Mouse (Mus musculus): ENCODE data around the gene Cpt1b.

DNA sequence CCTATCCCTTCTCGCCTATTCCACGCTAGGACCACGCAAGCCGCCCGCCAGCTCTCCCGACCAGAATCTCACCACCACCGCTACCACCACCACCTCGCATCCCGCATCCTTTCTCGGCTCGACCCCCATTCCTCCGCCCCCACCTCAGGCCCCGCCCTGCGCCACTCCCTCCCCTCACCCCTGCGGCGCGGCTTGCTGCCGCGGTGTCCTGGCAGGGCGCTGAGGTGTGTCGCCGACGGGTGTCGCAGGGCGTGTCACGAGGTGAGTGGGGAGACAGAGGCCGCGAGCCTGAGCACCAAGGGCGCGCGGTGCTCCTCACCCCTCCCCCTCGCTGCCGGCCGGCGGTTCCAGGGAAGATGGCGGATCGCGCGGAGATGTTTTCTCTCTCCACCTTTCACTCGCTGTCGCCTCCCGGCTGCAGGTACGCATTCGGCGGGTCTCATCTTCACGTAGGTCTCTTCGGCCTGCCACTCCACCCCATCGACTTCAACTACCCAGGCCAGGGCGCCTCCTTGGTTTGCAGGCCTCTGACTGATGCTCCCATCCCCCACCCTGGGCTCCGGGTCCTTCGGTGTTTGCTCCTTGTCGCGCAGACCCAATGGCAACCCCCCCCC lies 28.3 kb upstream of the Cpt1b start, which contains the start of gene Mapk8ip2:
- TF ChIP-seq ZNF384 (IDR thresholded peaks at IDR 0.05; ENCODE audit: low read depth, low read length) (no peak), MAFK (IDR thresholded peaks at IDR 0.05; ENCODE audit: insufficient read depth, low read depth, low read length) (no peak)
